Mouse (Mus musculus) brown adipose tissue, adult 24 weeks (tissue): ENCODE results near the gene App. TPM values are rescaled to one million over a fixed set of nuclear protein-coding genes. Genes with fewer than 3 reads are reported as not detected.

Source experiments
- H3K27ac ChIP-seq: fragments of 200-500 bp; replicated peaks from 2 replicates; pipeline ENCODE4 v1.5.1; 2012; ENCODE audit warnings: low read depth, mild to moderate bottlenecking, low read length
- H3K4me1 ChIP-seq: fragments of 200-500 bp; 2 replicates; pipeline ENCODE4 v1.6.1; 2012; ENCODE audit warnings: low read length, mixed read lengths; ENCODE audit not compliant: control insufficient read depth, insufficient read depth, insufficient read length
- H3K4me3 ChIP-seq: fragments of 200-500 bp; 2 replicates; pipeline ENCODE4 v1.5.1; 2012; ENCODE audit warnings: low read depth, mild to moderate bottlenecking, low read length, moderate library complexity; ENCODE audit not compliant: insufficient read depth
- polyA plus RNA-seq: library from polyadenylated mRNA; stranded (reverse); fragments of >200 nt; gene quantifications from 2 replicates; pipeline ENCODE4 v1.2.4, GENCODE M21; 2012; ENCODE audit not compliant: missing spikeins, insufficient read depth, insufficient read length

Gene App
- polyA plus RNA-seq, 1 experiment: 71.4 TPM

DNA sequence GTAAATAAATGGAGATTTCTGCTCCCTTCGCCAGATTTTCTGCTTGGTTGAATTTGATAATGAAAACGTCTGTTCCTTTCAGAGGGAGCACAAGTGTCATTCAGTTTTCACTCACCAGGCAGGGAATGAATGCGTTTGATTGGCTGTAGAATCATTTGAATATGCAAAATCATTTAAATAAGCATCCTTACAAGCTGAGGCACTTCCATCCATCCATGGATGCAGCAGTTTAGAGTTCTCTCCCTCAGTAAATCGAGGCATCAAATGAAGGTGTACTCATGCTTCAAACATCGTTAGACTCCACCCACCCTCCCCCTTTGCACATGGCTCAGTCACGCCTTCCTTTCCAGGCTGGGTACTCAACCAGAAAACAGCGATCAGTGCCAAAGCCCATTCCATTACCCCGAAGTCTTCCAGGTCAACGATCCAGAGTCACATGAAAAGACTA lies 80.9 kb downstream of the App start:
- peaks cover 13% of the 10 kb centered on the region for H3K4me1 ChIP-seq
- H3K27ac ChIP-seq: no peak overlapping the region

DNA sequence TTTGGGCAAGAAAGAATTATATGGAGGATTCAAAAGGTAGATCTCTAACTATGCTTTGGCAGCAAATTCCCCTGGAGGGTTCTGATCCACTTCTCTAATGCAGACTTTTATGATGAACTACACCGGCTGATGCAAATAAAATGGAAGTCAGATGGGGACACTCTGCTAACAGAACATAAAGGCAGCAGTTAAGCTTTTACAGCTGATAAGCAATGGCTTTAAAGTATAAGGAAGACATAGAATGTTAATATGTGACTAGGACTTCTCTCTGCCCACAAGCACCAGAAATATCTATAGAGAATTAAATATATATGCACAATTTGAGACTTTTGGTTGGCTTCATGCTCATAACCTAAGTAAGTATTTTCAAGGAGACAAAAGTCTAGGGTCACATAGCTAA lies 81.4 kb downstream of the App start:
- Histone ChIP-seq H3K4me3 (no peak overlapping the region), H3K27ac (no peak overlapping the region), H3K4me1 (peaks cover 13% of the 10 kb centered on the region)

More for the DNA sequence above, 80.9 kb downstream of the App start:
- no peak overlapping the region for H3K4me3 ChIP-seq

DNA sequence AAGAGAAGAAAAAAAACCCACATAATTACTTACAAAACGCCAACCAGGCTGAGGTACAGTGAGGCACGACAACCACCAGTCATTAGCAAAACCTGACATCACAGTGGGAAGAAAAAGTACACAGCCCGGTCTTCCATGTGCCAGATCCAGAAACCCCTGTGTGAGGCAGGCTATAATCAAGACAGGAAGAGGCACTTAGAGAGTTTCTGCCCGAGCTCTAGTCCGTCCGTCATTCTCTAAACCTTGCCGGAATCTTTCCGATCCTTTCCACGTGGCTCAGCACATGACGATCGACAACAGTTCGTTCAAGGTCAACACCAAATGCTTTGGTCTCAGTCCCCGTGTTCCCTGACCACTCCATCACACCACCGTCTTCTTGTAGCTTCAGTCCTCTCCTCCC lies 82.6 kb downstream of the App start:
- no peak overlapping the region for H3K4me3 ChIP-seq
- H3K27ac ChIP-seq: no peak overlapping the region
- peaks cover 13% of the 10 kb centered on the region for H3K4me1 ChIP-seq

DNA sequence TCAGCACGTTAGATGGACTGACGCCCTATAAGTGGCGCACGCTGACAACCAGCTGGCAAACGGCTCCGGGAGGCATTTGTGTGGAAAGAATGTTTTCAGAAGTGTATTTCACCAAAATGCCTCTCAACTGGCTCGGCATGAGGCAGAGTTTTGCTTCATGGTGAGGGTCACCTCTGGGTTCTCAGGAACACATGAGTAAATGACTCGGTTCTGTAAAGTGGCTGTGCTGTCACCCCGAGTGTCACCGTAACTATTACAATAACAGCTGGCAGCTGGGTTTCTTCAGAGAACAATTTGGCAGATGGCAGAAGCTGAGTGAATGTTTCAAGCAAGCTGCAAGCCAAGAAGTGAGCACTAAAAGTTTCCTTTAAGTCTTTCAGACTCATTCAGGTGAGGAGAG lies 85.4 kb downstream of the App start:
- Histone ChIP-seq H3K27ac (no peak overlapping the region), H3K4me1 (no peaks in the 10 kb centered on the region), H3K4me3 (no peak overlapping the region)

DNA sequence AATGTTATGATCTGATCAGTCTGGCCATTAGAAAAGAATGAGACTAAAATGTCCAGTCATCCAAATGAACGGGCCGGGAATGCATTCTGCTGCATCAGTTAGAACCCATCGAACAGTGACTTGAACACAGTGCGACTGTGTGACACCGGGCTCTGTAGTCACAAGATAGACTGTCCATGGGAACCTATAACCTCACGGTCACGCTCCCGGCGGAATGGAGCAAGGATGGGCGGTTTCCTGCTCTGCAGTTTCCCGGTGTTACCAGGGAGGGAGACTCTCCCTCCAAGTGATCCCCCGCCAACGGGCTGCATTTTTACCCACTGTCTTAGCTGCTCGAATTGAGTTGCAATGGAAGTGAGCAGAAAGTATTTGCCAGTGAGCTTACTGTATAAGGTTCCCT lies 87.3 kb downstream of the App start:
- H3K27ac ChIP-seq: 0 out of 2 replicates have a peak overlapping the region, but pooled peaks have one; percentile 19

DNA sequence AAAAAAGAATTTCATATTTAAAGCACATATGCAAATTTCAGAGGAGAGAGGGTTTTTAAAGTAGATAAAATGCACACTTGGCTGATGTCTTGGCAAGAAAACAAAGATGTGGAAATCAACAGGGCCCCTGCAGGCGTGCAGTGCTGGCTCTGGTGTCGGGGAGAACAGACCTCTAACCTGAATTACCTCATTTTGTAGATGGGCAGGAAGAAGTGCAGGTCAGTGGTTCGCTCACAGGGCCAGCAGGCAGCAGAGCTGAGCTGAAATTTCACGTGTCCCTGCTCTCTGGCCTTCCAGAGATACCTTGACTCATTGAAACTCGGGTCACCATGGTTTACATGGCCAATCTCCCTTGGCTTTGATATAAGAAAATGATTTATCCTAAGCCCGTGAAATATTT lies 87.7 kb downstream of the App start:
- H3K4me1 ChIP-seq: no peaks in the 10 kb centered on the region
- 0 out of 2 replicates have a peak overlapping the region, but pooled peaks have one; percentile 19 for H3K27ac ChIP-seq
- no peak overlapping the region for H3K4me3 ChIP-seq

More for the DNA sequence above, 87.3 kb downstream of the App start:
- Histone ChIP-seq H3K4me1 (no peaks in the 10 kb centered on the region), H3K4me3 (no peak overlapping the region)

DNA sequence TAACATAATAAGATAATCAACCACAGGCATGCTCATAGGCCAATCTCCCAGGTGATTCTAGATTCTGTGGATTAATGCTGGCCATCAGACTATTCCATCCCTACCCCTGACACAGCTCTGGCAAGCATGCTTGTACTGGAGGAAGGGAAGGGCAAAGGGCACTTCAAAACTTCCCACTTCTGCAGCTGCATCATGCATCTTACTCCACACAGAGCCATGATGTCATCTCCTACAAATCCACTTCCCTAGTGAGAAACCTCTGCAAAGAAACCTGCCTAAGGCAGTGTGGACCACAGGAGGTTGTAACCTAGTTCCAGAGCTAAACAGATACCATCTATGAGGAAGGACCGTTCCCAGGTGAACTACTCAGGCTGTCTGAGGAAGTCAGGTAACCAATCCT lies 89.4 kb downstream of the App start:
- no peak overlapping the region for H3K4me3 ChIP-seq
- H3K4me1 ChIP-seq: no peaks in the 10 kb centered on the region
- no peak overlapping the region for H3K27ac ChIP-seq

DNA sequence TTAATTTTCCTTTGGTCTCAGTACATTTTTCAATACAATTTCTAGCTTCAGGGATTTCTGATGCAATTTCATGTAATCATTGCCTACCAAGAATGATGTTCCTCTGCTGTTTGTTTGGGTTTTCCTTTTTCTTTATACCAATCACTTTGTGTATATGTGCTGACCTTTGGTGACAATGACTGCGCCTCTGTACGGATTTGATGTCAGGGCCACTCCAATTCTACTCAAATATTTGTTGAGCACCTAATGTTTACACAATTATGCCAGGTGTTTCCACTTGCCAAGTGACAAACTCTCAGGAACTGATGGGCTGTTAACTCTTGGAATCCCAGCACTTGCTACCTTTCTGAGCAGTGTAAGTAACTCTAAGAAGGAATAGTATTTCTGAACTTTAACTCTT lies 98.2 kb downstream of the App start:
- no peak overlapping the region for H3K4me3 ChIP-seq
- H3K4me1 ChIP-seq: peaks cover 6% of the 10 kb centered on the region
- H3K27ac ChIP-seq: no peak overlapping the region

DNA sequence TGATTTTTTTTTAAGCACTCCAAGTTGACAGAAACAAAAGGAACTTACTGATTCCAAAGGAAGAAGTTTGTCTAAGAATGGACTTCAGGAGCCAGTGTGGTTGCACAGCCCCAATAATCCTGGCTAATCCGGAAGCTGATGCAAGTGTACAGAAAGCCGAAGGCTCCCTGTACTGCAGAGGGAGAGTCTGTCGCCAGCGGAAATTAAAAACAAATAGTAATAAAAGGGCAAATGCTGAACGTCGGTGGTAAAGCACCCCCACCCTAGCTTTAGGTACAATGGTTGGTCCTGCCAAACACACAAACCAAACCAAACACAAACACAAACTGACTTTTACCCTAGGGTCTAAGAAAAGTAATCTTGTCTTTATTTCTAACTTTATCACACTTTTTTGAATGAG lies 98.7 kb downstream of the App start:
- Histone ChIP-seq H3K4me1 (peaks cover 6% of the 10 kb centered on the region), H3K27ac (no peak overlapping the region), H3K4me3 (no peak overlapping the region)

DNA sequence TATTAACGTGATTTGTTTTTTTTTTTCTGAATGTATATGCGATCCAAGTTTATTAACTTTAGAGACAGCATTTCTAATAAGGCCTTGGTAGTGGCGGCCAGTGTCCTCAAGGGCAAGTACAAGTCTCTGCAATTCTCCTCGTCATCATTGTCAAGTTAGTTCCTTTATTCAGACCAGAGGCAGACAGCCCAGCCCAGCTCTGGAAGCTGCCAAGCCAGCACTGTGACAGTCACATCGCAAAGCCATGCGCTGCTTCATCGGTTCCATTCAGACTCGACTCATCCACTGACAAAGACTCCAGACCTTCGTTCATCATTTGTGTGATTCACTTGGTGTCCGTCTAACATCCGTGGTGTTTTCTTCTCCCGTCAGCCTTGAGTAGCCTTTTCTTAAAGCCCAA lies 100.9 kb downstream of the App start:
- Histone ChIP-seq H3K4me1 (peaks cover 13% of the 10 kb centered on the region), H3K27ac (peak overlapping the region; percentile 71), H3K4me3 (no peak overlapping the region)

DNA sequence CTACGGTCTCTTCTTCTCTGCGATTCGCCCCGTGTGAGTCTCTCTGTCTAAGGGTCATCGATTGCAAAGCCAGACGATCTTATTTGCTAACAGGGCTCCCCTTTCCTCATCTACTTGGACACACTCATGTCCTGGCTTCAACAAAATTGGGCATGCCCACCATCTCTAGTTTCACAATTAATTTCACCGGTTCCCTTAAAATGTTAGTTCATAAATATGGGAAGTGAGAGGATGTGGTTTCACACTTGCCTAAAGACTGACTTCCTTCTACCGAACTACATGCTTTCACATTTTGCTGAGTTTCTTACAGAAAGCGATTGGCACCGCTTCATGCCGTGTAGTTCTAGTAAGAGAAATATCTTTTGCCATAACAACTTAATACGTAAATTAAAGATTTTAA lies 101.8 kb downstream of the App start:
- Histone ChIP-seq H3K27ac (peak overlapping the region; percentile 82), H3K4me1 (peaks cover 16% of the 10 kb centered on the region), H3K4me3 (no peak overlapping the region)

DNA sequence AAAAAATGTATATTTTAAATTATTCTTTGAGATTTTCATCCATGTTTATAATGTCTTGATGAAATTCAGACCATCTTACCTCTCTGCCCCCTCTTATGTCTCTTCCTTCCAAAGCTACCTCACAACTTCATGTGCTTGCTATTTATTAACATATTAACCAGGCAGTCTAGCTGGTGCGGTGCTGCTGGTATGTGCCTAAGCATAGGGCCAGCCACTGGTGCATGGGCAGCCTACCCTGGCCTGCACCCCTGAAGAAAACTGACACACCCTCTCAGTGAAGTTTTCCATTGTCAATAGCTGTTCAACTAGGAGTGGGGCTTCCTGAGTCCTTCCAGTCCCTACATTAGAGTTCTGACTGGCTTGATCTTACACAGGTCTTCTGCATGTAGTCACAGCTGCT lies 102.3 kb downstream of the App start:
- Histone ChIP-seq H3K4me3 (no peak overlapping the region), H3K4me1 (peaks cover 16% of the 10 kb centered on the region), H3K27ac (peak overlapping the region; percentile 82)

DNA sequence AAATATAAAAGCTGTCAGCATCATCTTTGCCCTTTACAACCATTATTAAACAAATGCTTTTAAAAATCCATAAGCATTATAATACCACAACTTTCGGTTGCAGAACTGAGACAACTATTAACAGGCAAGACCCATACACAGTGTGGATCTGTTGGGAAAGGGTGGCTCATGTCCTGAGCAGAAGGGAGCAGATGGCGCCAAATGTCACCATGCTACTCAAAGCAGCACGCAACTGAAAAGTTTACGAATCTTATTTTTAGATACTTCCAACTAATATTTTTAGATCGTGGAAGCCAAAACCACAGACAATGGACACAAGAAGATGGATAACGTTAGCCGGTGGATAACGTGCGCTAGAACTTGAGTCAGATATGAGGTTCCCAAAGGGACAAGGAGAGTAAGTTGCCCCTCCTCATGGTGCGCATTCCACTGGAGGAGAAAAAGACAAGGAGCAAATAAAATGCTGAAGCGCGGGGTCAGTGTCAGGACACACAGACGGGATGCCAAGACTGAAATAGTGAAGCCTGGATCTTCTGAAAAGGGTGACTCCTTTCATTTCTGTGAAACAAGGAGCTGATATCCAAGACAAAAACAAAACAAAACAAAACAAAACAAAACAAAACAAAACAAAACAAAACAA lies 106.2 kb downstream of the App start:
- Histone ChIP-seq H3K27ac (peak overlapping the region; percentile 45), H3K4me1 (peaks cover 16% of the 10 kb centered on the region), H3K4me3 (no peak overlapping the region)

DNA sequence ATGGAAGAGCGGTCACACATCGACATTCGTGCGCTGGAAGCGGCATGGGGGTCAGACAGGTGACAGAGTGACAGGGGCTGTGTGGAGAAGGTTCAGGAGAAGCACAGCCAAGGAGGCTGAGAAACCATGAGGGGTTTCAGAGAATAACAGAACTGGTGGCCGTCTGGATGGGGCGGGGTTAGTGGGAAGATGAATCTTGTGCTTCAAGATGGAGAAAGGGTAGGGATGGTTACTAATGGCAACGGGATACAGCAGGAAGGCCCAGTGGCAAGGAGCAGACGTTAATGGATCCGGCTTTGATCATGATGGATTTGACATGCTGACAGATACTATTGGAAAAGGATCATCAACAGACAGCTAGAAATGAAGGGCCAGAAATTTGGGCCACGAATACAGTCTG lies 107.3 kb downstream of the App start:
- H3K4me1 ChIP-seq: peaks cover 14% of the 10 kb centered on the region
- no peak overlapping the region for H3K27ac ChIP-seq
- no peak overlapping the region for H3K4me3 ChIP-seq

DNA sequence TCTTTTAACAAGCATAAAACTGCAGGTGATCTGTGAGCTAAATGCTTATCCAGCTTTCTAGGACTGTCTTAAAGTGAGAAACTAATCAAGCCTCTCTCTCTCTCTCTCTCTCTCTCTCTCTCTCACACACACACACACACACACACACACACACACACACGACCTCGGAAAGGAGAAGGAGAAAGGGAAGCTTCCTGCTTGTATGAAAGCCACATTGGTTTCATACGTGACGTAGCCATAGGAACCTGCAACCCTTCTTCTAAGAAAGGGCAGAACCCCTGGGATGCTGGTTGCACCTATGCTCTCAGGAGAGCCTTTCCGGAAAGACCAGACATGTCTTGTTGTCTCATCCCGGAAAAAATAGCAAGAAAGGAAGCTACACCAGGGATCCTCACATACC lies 108.8 kb downstream of the App start:
- H3K4me1 ChIP-seq: peaks cover 14% of the 10 kb centered on the region
- no peak overlapping the region for H3K27ac ChIP-seq
- H3K4me3 ChIP-seq: no peak overlapping the region

DNA sequence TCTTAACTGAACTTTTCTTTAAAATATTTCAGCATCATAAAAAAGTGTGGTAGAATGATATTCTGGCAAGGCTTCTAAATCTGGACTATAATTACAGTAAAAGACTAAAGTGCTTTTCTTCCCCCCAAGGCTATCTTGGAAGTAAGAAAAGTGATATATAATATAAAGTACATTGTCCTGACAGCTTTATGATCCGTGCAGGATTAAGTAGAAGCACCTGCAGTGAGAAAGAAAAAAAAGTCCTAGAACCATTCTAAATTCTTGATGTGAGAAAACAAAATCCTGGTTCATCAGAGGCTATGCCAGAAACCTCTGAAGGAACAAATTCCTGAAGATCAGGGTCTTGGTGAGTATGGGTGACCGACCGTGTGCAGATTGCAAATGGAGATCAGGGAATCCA lies 110.8 kb downstream of the App start:
- Histone ChIP-seq H3K27ac (no peak overlapping the region), H3K4me1 (peaks cover 7% of the 10 kb centered on the region), H3K4me3 (no peak overlapping the region)
